13 mouse cellular contexts compared by ENCODE assay signal in the genomic region with DNA sequence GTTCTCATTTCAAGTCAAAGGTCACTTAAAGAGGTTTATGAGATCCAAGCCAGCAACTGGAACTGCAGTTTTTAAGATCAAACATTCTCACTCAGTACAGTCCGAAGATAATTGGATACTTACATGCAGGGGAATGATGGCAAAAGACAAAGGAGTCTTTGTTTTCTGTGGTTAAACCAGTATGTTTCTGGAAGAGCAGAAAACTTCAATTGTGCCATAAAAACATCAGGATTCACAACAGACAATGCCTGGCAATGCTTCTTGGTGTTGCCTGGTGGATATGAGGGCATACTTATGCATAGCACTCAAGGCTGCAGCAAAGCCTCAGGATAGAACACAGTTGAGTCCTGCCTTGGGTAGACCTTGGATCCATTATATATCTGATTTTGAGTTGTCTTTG.
"Had no signal": no experiment of that assay in that cellular context is flagged by ENCODE, and none has a peak within 500 bp of the region (broad histone marks: within the 10 kb centered on the region; RNA-seq: fewer than 3 reads in every experiment).

No protein-coding gene starts in this region.

- H3K4me1 ChIP-seq: midbrain, embryonic 12.5 days had no signal

- H3K27me3 ChIP-seq: midbrain, embryonic 12.5 days; neural tube, embryonic 13.5 days had no signal

- H3K4me3 ChIP-seq: limb, embryonic 13.5 days; midbrain, embryonic 12.5 days; neural tube, embryonic 13.5 days had no signal

- H3K36me3 ChIP-seq: limb, embryonic 13.5 days; midbrain, embryonic 12.5 days; neural tube, embryonic 13.5 days had no signal

- H3K9ac ChIP-seq: limb, embryonic 13.5 days; liver, embryonic 14.5 days; midbrain, embryonic 12.5 days; neural tube, embryonic 13.5 days had no signal

- H3K27ac ChIP-seq: kidney, postnatal 0 days; limb, embryonic 13.5 days; liver, embryonic 14.5 days; midbrain, embryonic 12.5 days; neural tube, embryonic 13.5 days; stomach, postnatal 0 days had no signal

- H3K9me3 ChIP-seq: limb, embryonic 13.5 days; midbrain, embryonic 12.5 days; neural tube, embryonic 13.5 days had no signal

- H3K4me2 ChIP-seq: limb, embryonic 13.5 days; midbrain, embryonic 12.5 days; neural tube, embryonic 13.5 days had no signal

- ATAC-seq: midbrain, embryonic 16.5 days had no signal

- DNase-seq: kidney, postnatal 36 days; left cerebral cortex, postnatal 4 days; lung, adult 18-20 months; right cerebral cortex, adult 18-20 months; right cerebral cortex, postnatal 25 days; thymus, postnatal 4 days had no signal
